Mouse (Mus musculus) adrenal gland, postnatal 14 days (tissue): Measurements from ENCODE around the gene Lrrn1. TPM values are rescaled to one million over a fixed set of nuclear protein-coding genes. Genes with fewer than 3 reads are reported as not detected.

Experiments
- DNase-seq: peaks from one replicate; pipeline ENCODE4 v3.0.0; 2021; ENCODE audit warnings: mixed read lengths
- total RNA-seq: library from RNA; stranded (reverse); gene quantifications from 2 replicates; pipeline ENCODE4 v1.2.3, GENCODE M21; 2021

The Lrrn1 gene
- total RNA-seq, 1 experiment from 2014 or later = 29.1 TPM

DNA sequence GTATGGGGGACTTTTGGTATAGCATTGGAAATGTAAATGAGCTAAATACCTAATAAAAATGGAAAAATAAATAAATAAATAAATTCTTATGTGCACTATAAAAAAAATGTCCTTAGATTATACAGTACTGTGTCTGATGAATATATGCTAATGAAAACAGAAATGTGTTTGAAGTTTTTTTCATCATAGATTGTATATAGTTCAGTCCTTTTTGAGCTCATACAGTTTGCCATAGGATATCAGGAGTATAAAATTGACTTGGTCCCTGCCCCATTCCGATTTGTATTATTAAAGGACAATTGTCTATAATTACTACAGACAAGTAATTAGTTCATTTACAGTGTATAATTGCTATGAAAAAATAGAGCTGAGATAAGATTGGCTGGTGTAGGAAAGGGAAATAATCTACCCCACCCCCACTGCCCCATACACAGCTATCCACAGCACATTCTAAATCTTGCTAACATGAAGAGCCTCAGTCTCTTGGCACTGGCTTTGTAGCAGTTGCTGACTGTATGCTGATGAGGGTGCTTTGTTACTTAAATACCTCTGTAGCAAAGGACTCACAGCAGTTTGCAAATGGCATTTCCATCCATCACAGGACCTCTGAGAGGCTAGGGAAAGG lies 54.3 kb downstream of the Lrrn1 start:
- no peak for DNase-seq

DNA sequence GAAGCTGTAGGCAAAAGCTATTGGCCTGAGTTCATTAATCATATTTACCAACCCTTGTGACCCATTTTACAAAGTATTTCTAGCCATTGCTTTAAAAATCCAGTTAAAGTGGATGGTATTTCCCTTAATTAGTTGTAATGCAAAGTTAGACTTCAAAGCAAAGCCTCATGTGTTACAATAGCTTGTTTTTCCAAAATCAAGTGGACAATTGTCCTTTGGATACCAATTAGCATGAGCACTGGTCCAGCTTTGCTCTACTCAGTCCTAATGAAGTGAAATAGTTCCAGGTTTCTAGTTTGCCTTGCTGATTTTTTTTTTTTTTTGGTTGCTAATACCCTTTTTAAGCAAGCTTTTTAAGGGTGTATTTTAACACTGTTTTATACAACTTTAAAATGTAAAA lies 75.6 kb downstream of the Lrrn1 start:
- DNase-seq = no peak

DNA sequence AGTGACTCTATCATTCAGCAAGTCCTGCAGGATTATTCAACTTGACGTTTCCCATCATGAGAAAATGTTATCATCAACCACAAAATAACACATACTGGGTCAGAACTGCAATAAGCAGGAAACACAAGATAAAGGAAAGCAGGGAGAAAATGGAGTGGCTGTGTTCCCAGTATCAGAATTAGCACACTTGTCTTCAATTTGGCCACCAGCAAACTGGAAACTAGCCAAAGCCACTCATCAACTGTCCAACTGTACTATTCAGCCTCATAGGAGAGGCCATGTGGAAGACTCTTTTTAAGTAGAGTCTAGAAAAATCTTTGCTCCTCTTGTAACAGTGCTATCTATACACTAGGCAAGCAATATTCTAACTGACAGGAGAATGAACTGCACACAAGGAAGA lies 84.7 kb downstream of the Lrrn1 start:
- DNase-seq = no peak
